Mouse (Mus musculus): ENCODE data around the gene Fblim1. TPM values are rescaled to one million over a fixed set of nuclear protein-coding genes. Genes with fewer than 3 reads are reported as not detected.
"Not testable (repeated sequence)": the region's sequence is repeated elsewhere in the genome, so short reads cannot be mapped to it uniquely, and the experiment has no call there.

The Fblim1 gene
- total and polyA plus RNA-seq, 2 experiments from 2014 or later: 22.5 to 25.6 TPM

- Histone ChIP-seq H3K27me3 (ENCODE audit: insufficient read depth, low read length) (no peaks in the 10 kb centered on the region), H3K9me3 (ENCODE audit: low read length) (no peaks in the 10 kb centered on the region), H3K27ac (no peak overlapping the region), H3K4me3 (ENCODE audit: low read length) (no peak overlapping the region), H3K9ac (replicated peaks; ENCODE audit: low read length) (no peak overlapping the region), H3K4me1 (ENCODE audit: insufficient read depth, low read length) (no peaks in the 10 kb centered on the region), H3K4me2 (ENCODE audit: low read depth, low read length) (no peak overlapping the region), H3K36me3 (ENCODE audit: insufficient read depth, low read length) (no peaks in the 10 kb centered on the region)
- 84% methylated on average over 3 of the region's 3 CpGs for WGBS
- no peak for ATAC-seq
- no peak for DNase-seq (ENCODE audit: low spot score)
- no peak for TF ChIP-seq CTCF (IDR thresholded peaks at IDR 0.05; ENCODE audit: low read depth)
Observed at GRCm38 (mm10) chr4:141564660-141565059, 41.2 kb downstream of the Fblim1 start.

- DNase-seq (ENCODE audit: low spot score) (no peak), ATAC-seq (no peak)
- no peaks in the 10 kb centered on the region for H3K9me3 ChIP-seq (ENCODE audit: low read length)
- no peaks in the 10 kb centered on the region for H3K27me3 ChIP-seq (ENCODE audit: insufficient read depth, low read length)
- no peak overlapping the region for H3K9ac ChIP-seq (replicated peaks; ENCODE audit: low read length)
- TF ChIP-seq CTCF (IDR thresholded peaks at IDR 0.05; ENCODE audit: low read depth): no peak
- no peaks in the 10 kb centered on the region for H3K36me3 ChIP-seq (ENCODE audit: insufficient read depth, low read length)
- WGBS: 87% methylated on average over 4 of the region's 4 CpGs
- H3K4me2 ChIP-seq (ENCODE audit: low read depth, low read length): no peak overlapping the region
- no peaks in the 10 kb centered on the region for H3K4me1 ChIP-seq (ENCODE audit: insufficient read depth, low read length)
- no peak overlapping the region for H3K4me3 ChIP-seq (ENCODE audit: low read length)
- H3K27ac ChIP-seq: no peak overlapping the region
Observed at GRCm38 (mm10) chr4:141564209-141564608, 41.7 kb downstream of the Fblim1 start.

GRCm38 (mm10) chr4:141562281-141562680, 43.6 kb downstream of the Fblim1 start:
- ATAC-seq (no peak), DNase-seq (ENCODE audit: low spot score) (no peak)
- 72% methylated on average over 11 of the region's 11 CpGs for WGBS
- Histone ChIP-seq H3K27me3 (ENCODE audit: insufficient read depth, low read length) (no peaks in the 10 kb centered on the region), H3K9ac (replicated peaks; ENCODE audit: low read length) (no peak overlapping the region), H3K27ac (peak overlapping the region; percentile 3; the same call in 1 of the 2 replicates), H3K9me3 (ENCODE audit: low read length) (no peaks in the 10 kb centered on the region), H3K4me3 (ENCODE audit: low read length) (no peak overlapping the region), H3K4me1 (ENCODE audit: insufficient read depth, low read length) (0 out of 2 replicates have a peak, but pooled peaks cover 7% of the 10 kb centered on the region), H3K4me2 (ENCODE audit: low read depth, low read length) (no peak overlapping the region), H3K36me3 (ENCODE audit: insufficient read depth, low read length) (no peaks in the 10 kb centered on the region)
- TF ChIP-seq CTCF (IDR thresholded peaks at IDR 0.05; ENCODE audit: low read depth): no peak

GRCm38 (mm10) chr4:141561331-141561919, 44.5 kb downstream of the Fblim1 start:
- not testable (repeated sequence) for H3K9ac ChIP-seq (replicated peaks; ENCODE audit: low read length); ATAC-seq; H3K9me3 ChIP-seq (ENCODE audit: low read length); DNase-seq (ENCODE audit: low spot score); H3K27ac ChIP-seq; H3K4me3 ChIP-seq (ENCODE audit: low read length); H3K36me3 ChIP-seq (ENCODE audit: insufficient read depth, low read length); H3K4me2 ChIP-seq (ENCODE audit: low read depth, low read length); H3K27me3 ChIP-seq (ENCODE audit: insufficient read depth, low read length); H3K4me1 ChIP-seq (ENCODE audit: insufficient read depth, low read length)
- peak; percentile 18; the same call in 1 of the 2 replicates for TF ChIP-seq CTCF (IDR thresholded peaks at IDR 0.05; ENCODE audit: low read depth)
- 85% methylated on average over 5 of the region's 5 CpGs for WGBS

GRCm38 (mm10) chr4:141559898-141560263, 46.0 kb downstream of the Fblim1 start:
- H3K4me1 ChIP-seq (ENCODE audit: insufficient read depth, low read length): 0 out of 2 replicates have a peak, but pooled peaks cover 7% of the 10 kb centered on the region
- peak; percentile 88 for DNase-seq (ENCODE audit: low spot score)
- H3K4me3 ChIP-seq (ENCODE audit: low read length): peak overlapping the region; percentile 35
- no peaks in the 10 kb centered on the region for H3K9me3 ChIP-seq (ENCODE audit: low read length)
- no peaks in the 10 kb centered on the region for H3K36me3 ChIP-seq (ENCODE audit: insufficient read depth, low read length)
- ATAC-seq: peak; percentile 30; the same call in 1 of the 2 replicates
- peak overlapping the region; percentile 83 for H3K4me2 ChIP-seq (ENCODE audit: low read depth, low read length)
- peak; percentile 94 for TF ChIP-seq CTCF (IDR thresholded peaks at IDR 0.05; ENCODE audit: low read depth)
- no peaks in the 10 kb centered on the region for H3K27me3 ChIP-seq (ENCODE audit: insufficient read depth, low read length)
- peak overlapping the region; percentile 91 for H3K27ac ChIP-seq
- H3K9ac ChIP-seq (replicated peaks; ENCODE audit: low read length): peak overlapping the region; percentile 53
- 1% methylated on average over 9 of the region's 9 CpGs for WGBS

- Histone ChIP-seq H3K36me3 (ENCODE audit: insufficient read depth, low read length) (no peaks in the 10 kb centered on the region), H3K9ac (replicated peaks; ENCODE audit: low read length) (peak overlapping the region; percentile 53), H3K4me3 (ENCODE audit: low read length) (peak overlapping the region; percentile 35), H3K4me2 (ENCODE audit: low read depth, low read length) (peak overlapping the region; percentile 83), H3K4me1 (ENCODE audit: insufficient read depth, low read length) (0 out of 2 replicates have a peak, but pooled peaks cover 7% of the 10 kb centered on the region), H3K27ac (peak overlapping the region; percentile 91), H3K27me3 (ENCODE audit: insufficient read depth, low read length) (no peaks in the 10 kb centered on the region), H3K9me3 (ENCODE audit: low read length) (no peaks in the 10 kb centered on the region)
- DNase-seq (ENCODE audit: low spot score) (peak; percentile 90), ATAC-seq (peak; percentile 86)
- under 1% methylated on average over 30 of the region's 30 CpGs for WGBS
- TF ChIP-seq CTCF (IDR thresholded peaks at IDR 0.05; ENCODE audit: low read depth): no peak
Observed at GRCm38 (mm10) chr4:141559131-141559897, 46.6 kb downstream of the Fblim1 start.
